Mouse (Mus musculus) stomach, embryonic 14.5 days (tissue): Measurements from ENCODE around the gene Plcd3. TPM values are rescaled to one million over a fixed set of nuclear protein-coding genes. Genes with fewer than 3 reads are reported as not detected.

Experiments used
- ATAC-seq: fragments of 200-750 bp; cut with Nextera tagmentation; 2 replicates; pipeline ENCODE4 v1.8.0; 2017; ENCODE audit warnings: low read depth, moderate TSS enrichment; ENCODE audit not compliant: insufficient number of reproducible peaks, insufficient read depth, low FRiP score
- H3K27ac ChIP-seq: fragments of 300-500 bp; sonication (generic); 2 replicates; pipeline ENCODE4 v1.5.1; 2014; ENCODE audit warnings: mild to moderate bottlenecking, low read length, moderate library complexity, mixed read lengths
- H3K27me3 ChIP-seq: fragments of 300-500 bp; sonication (generic); 2 replicates; pipeline ENCODE4 v1.6.1; 2014; ENCODE audit warnings: low read length, control low read depth, mixed read lengths; ENCODE audit not compliant: control insufficient read depth, insufficient read depth
- H3K36me3 ChIP-seq: fragments of 300-500 bp; sonication (generic); 2 replicates; pipeline ENCODE4 v1.6.1; 2014; ENCODE audit warnings: mild to moderate bottlenecking, control low read depth, low read length, moderate library complexity, mixed read lengths; ENCODE audit not compliant: control insufficient read depth, insufficient read depth
- H3K4me1 ChIP-seq: fragments of 300-500 bp; sonication (generic); 2 replicates; pipeline ENCODE4 v1.6.1; 2014; ENCODE audit warnings: low read length, control low read depth, mixed read lengths; ENCODE audit not compliant: control insufficient read depth, insufficient read depth
- H3K4me2 ChIP-seq: fragments of 300-500 bp; sonication (generic); replicated peaks from 2 replicates; pipeline ENCODE4 v1.6.1; 2014; ENCODE audit warnings: low read depth, low read length, control low read depth
- H3K4me3 ChIP-seq: fragments of 300-500 bp; sonication (generic); 2 replicates; pipeline ENCODE4 v1.5.1; 2014; ENCODE audit warnings: low read depth, low read length, control low read depth
- H3K9ac ChIP-seq: fragments of 300-500 bp; sonication (generic); replicated peaks from 2 replicates; pipeline ENCODE4 v1.6.1; 2014; ENCODE audit warnings: low read depth, mild to moderate bottlenecking, control low read depth, low read length, moderate library complexity, mixed read lengths
- H3K9me3 ChIP-seq: fragments of 300-500 bp; sonication (generic); 2 replicates; pipeline ENCODE4 v1.6.1; 2016; ENCODE audit warnings: low read depth, low read length, control low read depth; ENCODE audit not compliant: control insufficient read depth
- WGBS: fragments of 180-500 bp; shearing (Covaris S2); extraction: QIAGEN DNeasy Blood & Tissue Kit; methylation state at CpG from one replicate; pipeline ENCODE4 v1.1.7; 2014; 5-methylcytosine and 5-hydroxymethylcytosine counted together
- polyA plus RNA-seq: library from polyadenylated mRNA; unstranded; fragments of >200 nt; fragmentation: Nextera tagmentation; extraction: Ambion mirVana; gene quantifications from 2 replicates; pipeline ENCODE4 v1.2.1, GENCODE M21; 2014

The Plcd3 gene
- polyA plus RNA-seq, 1 experiment from 2014 or later, result 2.5 TPM

DNA sequence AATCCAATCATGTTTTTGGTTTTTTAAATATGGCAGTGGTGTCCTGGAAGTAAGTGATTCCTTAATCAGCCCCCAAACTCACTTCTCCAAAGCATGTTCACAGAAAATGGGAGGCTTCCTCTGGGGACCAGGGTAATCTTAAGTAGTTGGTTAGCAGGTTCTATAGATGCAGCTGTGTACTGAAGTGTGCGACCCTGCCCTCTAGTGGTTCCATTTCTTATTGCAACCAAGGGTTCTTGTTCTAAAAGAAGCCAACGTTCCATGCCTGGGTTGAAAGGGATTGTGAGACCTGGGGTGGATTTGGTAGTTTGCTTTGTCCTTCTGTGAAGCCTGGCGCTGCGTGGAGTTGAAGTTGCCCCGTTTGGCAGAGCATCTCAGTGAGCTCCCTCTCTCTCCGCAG is 46.7 kb downstream of the Plcd3 start:
- peaks cover 65% of the 10 kb centered on the region for H3K36me3 ChIP-seq
- no peaks in the 10 kb centered on the region for H3K9me3 ChIP-seq
- H3K27ac ChIP-seq, result no peak overlapping the region
- no peak overlapping the region for H3K9ac ChIP-seq
- no peak for ATAC-seq
- H3K27me3 ChIP-seq, result no peaks in the 10 kb centered on the region
- no peaks in the 10 kb centered on the region for H3K4me1 ChIP-seq
- WGBS, result 50% methylated on average over 6 of the region's 6 CpGs
- H3K4me3 ChIP-seq, result no peak overlapping the region
- no peak overlapping the region for H3K4me2 ChIP-seq

- Histone ChIP-seq H3K4me1 (no peaks in the 10 kb centered on the region), H3K4me2 (no peak overlapping the region), H3K27me3 (no peaks in the 10 kb centered on the region), H3K27ac (no peak overlapping the region), H3K36me3 (peaks cover 57% of the 10 kb centered on the region), H3K4me3 (no peak overlapping the region), H3K9me3 (no peaks in the 10 kb centered on the region), H3K9ac (no peak overlapping the region)
- WGBS, result 92% methylated on average over 18 of the region's 18 CpGs
- ATAC-seq, result no peak
Observed at GRCm38 (mm10) chr11:103053191-103054076, 48.0 kb downstream of the Plcd3 start.

- Histone ChIP-seq H3K27me3 (no peaks in the 10 kb centered on the region), H3K4me1 (no peaks in the 10 kb centered on the region), H3K27ac (no peak overlapping the region), H3K9ac (no peak overlapping the region), H3K4me2 (no peak overlapping the region), H3K4me3 (no peak overlapping the region), H3K36me3 (peaks cover 51% of the 10 kb centered on the region), H3K9me3 (no peaks in the 10 kb centered on the region)
- 92% methylated on average over 6 of the region's 6 CpGs for WGBS
- ATAC-seq, result no peak
Observed at GRCm38 (mm10) chr11:103052078-103052477, 49.4 kb downstream of the Plcd3 start.

DNA sequence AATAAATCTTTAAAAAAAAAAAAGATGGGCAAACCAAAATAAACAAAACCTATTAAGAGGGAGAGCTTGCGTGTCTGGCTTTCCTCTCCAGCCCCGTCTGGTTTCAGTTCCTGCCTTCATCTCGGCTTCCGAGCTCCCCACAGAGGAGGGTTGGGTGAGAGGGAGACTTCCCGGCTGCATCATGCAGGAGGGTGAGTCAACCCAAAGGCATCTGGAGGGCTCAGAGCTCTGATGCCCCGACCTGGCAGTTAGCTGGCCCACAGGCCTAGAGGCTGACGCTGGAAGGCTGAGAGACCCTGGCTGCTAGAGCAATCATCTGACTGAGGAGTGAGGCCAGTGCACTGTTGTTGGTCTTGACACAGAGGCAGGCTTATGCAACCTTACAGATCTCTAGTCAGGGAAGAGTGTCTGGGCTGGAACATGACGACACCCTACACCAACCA is 50.2 kb downstream of the Plcd3 start:
- no peak for ATAC-seq
- H3K27me3 ChIP-seq, result no peaks in the 10 kb centered on the region
- H3K4me2 ChIP-seq, result no peak overlapping the region
- no peak overlapping the region for H3K4me3 ChIP-seq
- H3K9ac ChIP-seq, result no peak overlapping the region
- no peak overlapping the region for H3K27ac ChIP-seq
- no peaks in the 10 kb centered on the region for H3K9me3 ChIP-seq
- H3K4me1 ChIP-seq, result no peaks in the 10 kb centered on the region
- WGBS, result 54% methylated on average over 8 of the region's 8 CpGs
- H3K36me3 ChIP-seq, result peaks cover 48% of the 10 kb centered on the region

DNA sequence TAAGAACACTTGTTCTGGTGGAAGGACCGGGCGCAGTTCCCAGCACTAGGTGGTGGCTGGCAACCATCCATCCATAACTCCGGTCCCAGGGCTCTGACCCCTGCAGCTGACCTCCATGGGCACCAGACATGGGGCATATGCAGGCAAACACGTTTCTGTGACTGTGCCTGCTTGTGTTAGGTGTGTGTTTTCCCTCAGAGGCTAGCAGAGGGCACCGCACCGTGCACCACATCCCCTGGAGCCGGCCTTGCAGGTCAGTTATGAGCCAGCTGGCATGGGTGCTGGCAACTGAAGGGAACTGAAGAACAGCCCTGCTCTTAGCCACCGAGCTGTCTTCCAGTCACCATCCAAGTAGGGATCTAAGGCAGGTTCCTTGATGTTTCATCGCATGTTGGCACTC is 51.3 kb downstream of the Plcd3 start:
- Histone ChIP-seq H3K4me1 (no peaks in the 10 kb centered on the region), H3K27me3 (no peaks in the 10 kb centered on the region), H3K36me3 (peaks cover 42% of the 10 kb centered on the region), H3K9ac (no peak overlapping the region), H3K4me2 (no peak overlapping the region), H3K4me3 (no peak overlapping the region), H3K9me3 (no peaks in the 10 kb centered on the region), H3K27ac (no peak overlapping the region)
- 89% methylated on average over 9 of the region's 9 CpGs for WGBS
- ATAC-seq, result no peak

GRCm38 (mm10) chr11:103049611-103050010 is 51.8 kb downstream of the Plcd3 start:
- no peak for ATAC-seq
- no peaks in the 10 kb centered on the region for H3K9me3 ChIP-seq

GRCm38 (mm10) chr11:103046286-103046685 is 55.2 kb downstream of the Plcd3 start:
- H3K9me3 ChIP-seq, result no peaks in the 10 kb centered on the region
- no peaks in the 10 kb centered on the region for H3K27me3 ChIP-seq
- peaks cover 47% of the 10 kb centered on the region for H3K36me3 ChIP-seq
- H3K4me2 ChIP-seq, result no peak overlapping the region
- H3K4me3 ChIP-seq, result no peak overlapping the region
- no peak overlapping the region for H3K9ac ChIP-seq
- 81% methylated on average over 8 of the region's 8 CpGs for WGBS
- no peak overlapping the region for H3K27ac ChIP-seq
- ATAC-seq, result no peak
- H3K4me1 ChIP-seq, result no peaks in the 10 kb centered on the region

More at GRCm38 (mm10) chr11:103049611-103050010, 51.8 kb downstream of the Plcd3 start:
- H3K9ac ChIP-seq, result no peak overlapping the region
- H3K4me2 ChIP-seq, result no peak overlapping the region
- no peak overlapping the region for H3K4me3 ChIP-seq
- H3K36me3 ChIP-seq, result peaks cover 47% of the 10 kb centered on the region
- WGBS, result 89% methylated on average over 5 of the region's 5 CpGs
- H3K4me1 ChIP-seq, result no peaks in the 10 kb centered on the region
- H3K27me3 ChIP-seq, result no peaks in the 10 kb centered on the region
- no peak overlapping the region for H3K27ac ChIP-seq

GRCm38 (mm10) chr11:103043982-103044381 is 57.5 kb downstream of the Plcd3 start:
- Histone ChIP-seq H3K27me3 (no peaks in the 10 kb centered on the region), H3K36me3 (peaks cover 35% of the 10 kb centered on the region), H3K4me1 (no peaks in the 10 kb centered on the region), H3K27ac (no peak overlapping the region), H3K9ac (no peak overlapping the region), H3K4me3 (no peak overlapping the region), H3K4me2 (no peak overlapping the region), H3K9me3 (no peaks in the 10 kb centered on the region)
- no peak for ATAC-seq
- 92% methylated on average over 3 of the region's 3 CpGs for WGBS
